In the genomic region with DNA sequence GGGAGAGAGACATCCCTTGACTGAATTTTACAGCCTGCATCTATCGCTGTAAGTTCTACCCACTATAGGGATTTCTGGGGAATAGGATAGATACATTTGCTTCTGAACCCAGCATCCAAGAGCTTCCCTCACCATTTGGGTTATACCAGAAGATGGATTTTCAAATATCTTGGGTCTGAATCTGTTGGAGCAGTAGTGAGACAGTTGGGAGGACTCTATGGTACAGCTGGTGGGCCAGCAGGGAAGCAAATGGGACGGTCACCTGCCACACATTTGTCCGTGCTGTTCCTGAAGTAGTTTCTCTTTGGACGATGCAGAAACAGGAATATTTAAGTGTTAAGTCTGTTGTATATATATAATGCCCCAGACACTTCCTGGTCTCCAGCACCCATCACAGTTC, we compare ENCODE assay signal across 25 mouse cellular contexts. TPM values are rescaled to one million over a fixed set of nuclear protein-coding genes. Genes with fewer than 3 reads are reported as not detected.
DNase-seq lines count a peak whose midpoint lies in the region; ATAC-seq and TF ChIP-seq lines count a peak whose summit lies in the region.
"Had no signal": no experiment of that assay in that cellular context is flagged by ENCODE, and none has a peak within 500 bp of the region (broad histone marks: within the 10 kb centered on the region; RNA-seq: fewer than 3 reads in every experiment).

No protein-coding gene starts in this region.

- no peak overlapping the region for H3K4me3 ChIP-seq in layer of hippocampus, adult 2 months
- no peak overlapping the region for H3K4me3 ChIP-seq in embryonic fibroblast, embryonic 13.5 days (ENCODE audit: insufficient read depth, low read length)
- H3K4me3 ChIP-seq: hindbrain, embryonic 10.5 days; liver, embryonic 12.5 days; megakaryocyte, embryonic 14.5 days; midbrain, embryonic 13.5 days had no signal

- no peak for TF ChIP-seq CTCF in layer of hippocampus, adult 2 months (conservative IDR thresholded peaks at IDR 0.05)
- TF ChIP-seq CTCF in embryonic fibroblast, embryonic 13.5 days (IDR thresholded peaks at IDR 0.05; ENCODE audit: borderline replicate concordance, insufficient read depth, low read length) = no peak

- no peak for ATAC-seq in erythroid progenitor cell, adult 5-6 weeks (replicated peaks; ENCODE audit: low FRiP score, poor library complexity, severe bottlenecking)
- ATAC-seq: activated CD4-positive, CD25-positive, alpha-beta regulatory T cell, adult 4 months; liver, embryonic 12.5 days; liver, postnatal 0 days; midbrain, embryonic 13.5 days had no signal

- peaks cover 12% of the 10 kb centered on the region for H3K4me1 ChIP-seq in embryonic fibroblast, embryonic 13.5 days (ENCODE audit: control insufficient read depth, insufficient read depth, low read length)
- H3K4me1 ChIP-seq: liver, embryonic 12.5 days; megakaryocyte, embryonic 14.5 days; midbrain, embryonic 13.5 days had no signal

- H3K27ac ChIP-seq in layer of hippocampus, adult 2 months = peak overlapping the region; percentile 20; the same call in 1 of the 2 replicates
- peak overlapping the region; percentile 15 for H3K27ac ChIP-seq in embryonic fibroblast, embryonic 13.5 days (ENCODE audit: insufficient read depth, low read length)
- H3K27ac ChIP-seq: hindbrain, embryonic 10.5 days; liver, embryonic 12.5 days; midbrain, embryonic 13.5 days; stomach, postnatal 0 days had no signal

- no peak for TF ChIP-seq POLR2A in embryonic fibroblast, embryonic 13.5 days (IDR thresholded peaks at IDR 0.05; ENCODE audit: low read depth, low read length)

- no peak for DNase-seq in layer of hippocampus, adult 2 months (ENCODE audit: low spot score in 2 of 2)
- no peak for DNase-seq in layer of hippocampus, postnatal 14 days (ENCODE audit: low spot score in 2 of 2)
- DNase-seq in cerebellum, adult 18-20 months = peak; percentile 67 to 71
- peak; percentile 80 for DNase-seq in cerebellum, adult 9-11 months
- DNase-seq in c-Kit-positive CD71-positive TER-119-positive erythroid progenitor cells, embryonic 14.5 days (ENCODE audit: low spot score) = no peak
- DNase-seq: adrenal gland, adult 2 months; adrenal gland, postnatal 36 days; B cell, adult 2 months; heart, postnatal 14 days; kidney, adult 18-20 months; kidney, postnatal 36 days; liver, postnatal 0 days; lung, postnatal 4 days; spleen, adult 18-20 months; thymus, adult 18-20 months; thymus, postnatal 25 days had no signal

RNA-seq across cellular contexts. Expression of gene Gm973, which starts 51.5 kb away (rescaled TPM):
- total RNA-seq in layer of hippocampus, adult 2 months (2021) = 10 to 100 TPM; 14.5 to 16.1 TPM
- total RNA-seq in layer of hippocampus, postnatal 14 days (2021) = 10 to 100 TPM; 10.2 to 11.5 TPM
- polyA plus RNA-seq in embryonic fibroblast, embryonic 13.5 days (2011; ENCODE audit: insufficient read length, low read depth, missing spikeins) = not detected in 2 replicates
- not detected in 2 replicates for total RNA-seq in erythroid progenitor cell, adult 5-6 weeks (2015; ENCODE audit: low replicate concordance)
- total RNA-seq in erythroid progenitor cell, adult 5-6 weeks (2017; ENCODE audit: low replicate concordance) = 1.9 TPM in 1 of 2 replicates, not detected in the other
- polyA plus RNA-seq: activated CD4-positive, CD25-positive, alpha-beta regulatory T cell, adult 4 months; heart, embryonic 14.5 days; liver, embryonic 12.5 days; liver, postnatal 0 days had no signal

Comparison
In these comparisons a context has a peak if more than half of its experiments do, and no peak if none do; other contexts are left out.
1. DNase-seq: peak in cerebellum, adult 18-20 months (2 of 2) and cerebellum, adult 9-11 months (single experiment); none in layer of hippocampus, adult 2 months (0 of 2), layer of hippocampus, postnatal 14 days (0 of 2) and c-Kit-positive CD71-positive TER-119-positive erythroid progenitor cells, embryonic 14.5 days (single experiment).